Mouse (Mus musculus) hindbrain, postnatal 0 days (tissue): Measurements from ENCODE around the gene Ttll8. TPM values are rescaled to one million over a fixed set of nuclear protein-coding genes. Genes with fewer than 3 reads are reported as not detected.

Experiments used
- ATAC-seq: fragments of 200-750 bp; cut with Nextera tagmentation; 2 replicates; pipeline ENCODE4 v1.8.0; 2017; ENCODE audit warnings: mild to moderate bottlenecking, moderate TSS enrichment, moderate library complexity
- DNase-seq: peaks from one replicate; pipeline ENCODE4 v3.0.0-alpha.2; 2015; ENCODE audit warnings: low spot score
- H3K27ac ChIP-seq: fragments of 300-500 bp; sonication (generic); 2 replicates; pipeline ENCODE4 v1.5.1; 2014; ENCODE audit warnings: mild to moderate bottlenecking
- H3K27me3 ChIP-seq: fragments of 300-500 bp; sonication (generic); 2 replicates; pipeline ENCODE4 v1.6.1; 2014; ENCODE audit warnings: low read length, mixed read lengths; ENCODE audit not compliant: insufficient read depth
- H3K36me3 ChIP-seq: fragments of 300-500 bp; sonication (generic); 2 replicates; pipeline ENCODE4 v1.6.1; 2014; ENCODE audit warnings: low read length, mixed read lengths; ENCODE audit not compliant: insufficient read depth
- H3K4me1 ChIP-seq: fragments of 300-500 bp; sonication (generic); 2 replicates; pipeline ENCODE4 v1.6.1; 2014; ENCODE audit warnings: antibody characterized with exemption, low read length, mixed read lengths; ENCODE audit not compliant: insufficient read depth
- H3K4me2 ChIP-seq: fragments of 300-500 bp; sonication (generic); 2 replicates; pipeline ENCODE4 v1.6.1; 2014; ENCODE audit warnings: low read depth, mild to moderate bottlenecking, low read length, moderate library complexity, mixed read lengths
- H3K4me3 ChIP-seq: fragments of 300-500 bp; sonication (generic); 2 replicates; pipeline ENCODE4 v1.5.1; 2014; ENCODE audit warnings: low read length
- H3K9ac ChIP-seq: fragments of 300-500 bp; sonication (generic); replicated peaks from 2 replicates; pipeline ENCODE4 v1.6.1; 2014; ENCODE audit warnings: mild to moderate bottlenecking, low read length, moderate library complexity, mixed read lengths
- H3K9me3 ChIP-seq: fragments of 300-500 bp; sonication (generic); 2 replicates; pipeline ENCODE4 v1.6.1; 2016; ENCODE audit warnings: low read length, mixed read lengths
- CTCF ChIP-seq: IDR thresholded peaks from 2 replicates; pipeline ENCODE4 v1.5.1; 2016; ENCODE audit warnings: antibody characterized with exemption, control low read depth, low read depth
- WGBS: fragments of 180-500 bp; shearing (Covaris S2); extraction: QIAGEN DNeasy Blood & Tissue Kit; methylation state at CpG from one replicate; pipeline ENCODE4 v1.1.7; 2014; 5-methylcytosine and 5-hydroxymethylcytosine counted together
- polyA plus RNA-seq: library from polyadenylated mRNA; unstranded; fragments of >200 nt; fragmentation: Nextera tagmentation; extraction: Ambion mirVana; gene quantifications from 2 replicates; pipeline ENCODE4 v1.2.1, GENCODE M21; 2015
- total RNA-seq: library from RNA; depleted of rRNA; stranded (reverse); fragments of >200 nt; gene quantifications from 2 replicates; pipeline ENCODE4 v1.2.3, GENCODE M21; 2014

Ttll8 gene
- total and polyA plus RNA-seq, 2 experiments from 2014 or later = 0.14 to 0.16 TPM

DNA sequence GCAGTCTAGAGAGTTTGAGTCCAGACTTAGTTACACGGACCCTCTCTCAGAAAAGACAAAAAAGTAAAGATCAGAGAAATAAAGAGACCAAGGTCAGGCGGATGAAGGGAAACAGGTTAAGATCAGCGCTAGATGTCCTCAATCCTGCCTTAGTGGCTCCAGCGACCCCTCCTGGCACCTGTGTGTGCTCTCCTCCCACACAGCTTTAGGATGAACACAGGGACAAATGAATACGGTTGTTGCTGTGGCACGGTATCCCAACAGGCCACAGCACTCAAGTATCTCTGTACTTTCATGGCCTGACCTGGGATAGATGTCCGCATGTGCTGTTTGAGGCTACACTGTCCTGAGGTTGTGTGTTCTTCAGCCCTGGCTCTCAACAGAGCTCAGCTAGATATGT, 59.1 kb downstream of the Ttll8 start:
- no peak; the same call in 1 of the 2 replicates for TF ChIP-seq CTCF
- 69% methylated on average over 7 of the region's 7 CpGs for WGBS
- H3K4me1 ChIP-seq = peaks cover 5% of the 10 kb centered on the region; the same call in 1 of the 2 replicates
- H3K9me3 ChIP-seq = no peaks in the 10 kb centered on the region
- H3K36me3 ChIP-seq = no peaks in the 10 kb centered on the region
- H3K27ac ChIP-seq = no peak overlapping the region
- no peak overlapping the region for H3K4me2 ChIP-seq
- H3K4me3 ChIP-seq = no peak overlapping the region
- no peak for DNase-seq
- ATAC-seq = no peak
- H3K9ac ChIP-seq = no peak overlapping the region
- H3K27me3 ChIP-seq = no peaks in the 10 kb centered on the region

DNA sequence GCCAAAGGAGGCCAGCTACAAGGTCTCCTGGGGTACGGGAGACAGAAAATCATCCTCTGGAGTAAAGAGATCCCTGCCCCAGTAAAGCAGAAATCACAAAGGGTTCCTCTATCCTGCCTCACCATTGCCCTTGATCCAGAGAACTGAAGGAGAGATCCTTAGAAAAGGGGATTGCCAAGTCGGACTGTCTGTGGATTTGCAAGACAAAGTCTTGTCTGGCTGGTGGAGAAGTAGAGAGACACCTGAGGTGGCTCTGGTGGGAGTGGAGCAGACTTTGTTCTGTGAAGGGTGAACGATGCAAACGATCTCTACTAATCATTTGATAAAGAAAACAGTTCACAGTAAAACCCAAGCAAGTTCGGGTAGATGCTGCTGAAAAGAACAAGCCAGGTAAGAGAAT, 61.3 kb downstream of the Ttll8 start:
- no peak for ATAC-seq

DNA sequence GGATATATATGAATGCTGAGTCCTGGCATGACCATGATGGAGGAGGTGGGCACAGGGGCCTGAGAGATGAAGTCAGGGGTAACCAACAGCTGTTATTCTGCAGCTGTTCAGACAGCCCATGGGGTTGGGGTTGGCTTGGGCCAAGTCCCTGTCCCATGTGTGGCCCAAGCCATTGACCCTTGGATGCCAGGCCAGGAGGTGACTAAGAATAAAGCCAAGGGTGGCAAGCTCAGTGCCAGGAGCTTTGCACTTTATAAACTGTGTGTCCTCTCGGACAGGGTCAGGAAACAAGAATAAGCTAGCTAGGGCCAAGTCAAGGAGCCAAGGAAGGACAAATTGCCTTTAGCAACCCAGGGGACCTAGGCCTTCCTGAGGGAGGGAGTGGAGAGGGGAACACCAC, 62.0 kb downstream of the Ttll8 start:
- no peak for TF ChIP-seq CTCF
- Histone ChIP-seq H3K9me3 (no peaks in the 10 kb centered on the region), H3K4me2 (no peak overlapping the region), H3K27me3 (no peaks in the 10 kb centered on the region), H3K4me3 (no peak overlapping the region), H3K4me1 (peaks cover 5% of the 10 kb centered on the region; the same call in 1 of the 2 replicates), H3K27ac (no peak overlapping the region), H3K36me3 (no peaks in the 10 kb centered on the region), H3K9ac (no peak overlapping the region)
- 91% methylated on average over 1 of the region's 1 CpGs for WGBS
- DNase-seq (no peak), ATAC-seq (no peak)

More for the DNA sequence above, 61.3 kb downstream of the Ttll8 start:
- no peak overlapping the region for H3K9ac ChIP-seq
- H3K4me2 ChIP-seq = no peak overlapping the region
- no peak overlapping the region for H3K4me3 ChIP-seq
- WGBS = 84% methylated on average over 5 of the region's 5 CpGs
- H3K36me3 ChIP-seq = no peaks in the 10 kb centered on the region
- no peaks in the 10 kb centered on the region for H3K27me3 ChIP-seq
- no peak overlapping the region for H3K27ac ChIP-seq
- H3K9me3 ChIP-seq = no peaks in the 10 kb centered on the region
- H3K4me1 ChIP-seq = peaks cover 5% of the 10 kb centered on the region; the same call in 1 of the 2 replicates
- no peak for DNase-seq
- TF ChIP-seq CTCF = no peak

DNA sequence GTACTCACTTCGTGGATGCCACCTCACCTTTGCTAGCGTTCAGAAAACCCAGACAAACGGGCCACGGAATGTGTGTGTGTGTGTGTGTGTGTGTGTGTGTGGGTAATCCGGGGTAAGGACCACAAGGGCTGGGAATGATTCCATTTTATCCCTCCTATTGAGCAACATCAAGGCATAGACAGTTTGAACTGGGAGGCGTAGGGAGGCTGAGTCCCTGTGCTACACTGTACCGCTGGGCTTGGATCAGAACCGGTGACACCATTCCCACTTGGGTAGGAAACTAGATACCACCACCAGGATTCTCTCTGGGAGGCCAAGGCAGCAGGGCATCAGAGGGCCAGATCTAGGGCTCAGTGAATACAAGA, 62.6 kb downstream of the Ttll8 start:
- H3K4me3 ChIP-seq = no peak overlapping the region
- DNase-seq (no peak), ATAC-seq (no peak)
- TF ChIP-seq CTCF = no peak
- H3K4me2 ChIP-seq = peak overlapping the region; percentile 87; the same call in 1 of the 2 replicates
- WGBS = 67% methylated on average over 8 of the region's 8 CpGs
- H3K27me3 ChIP-seq = no peaks in the 10 kb centered on the region
- H3K9ac ChIP-seq = no peak overlapping the region
- H3K9me3 ChIP-seq = no peaks in the 10 kb centered on the region
- H3K27ac ChIP-seq = no peak overlapping the region
- H3K4me1 ChIP-seq = peaks cover 5% of the 10 kb centered on the region; the same call in 1 of the 2 replicates
- H3K36me3 ChIP-seq = no peaks in the 10 kb centered on the region

DNA sequence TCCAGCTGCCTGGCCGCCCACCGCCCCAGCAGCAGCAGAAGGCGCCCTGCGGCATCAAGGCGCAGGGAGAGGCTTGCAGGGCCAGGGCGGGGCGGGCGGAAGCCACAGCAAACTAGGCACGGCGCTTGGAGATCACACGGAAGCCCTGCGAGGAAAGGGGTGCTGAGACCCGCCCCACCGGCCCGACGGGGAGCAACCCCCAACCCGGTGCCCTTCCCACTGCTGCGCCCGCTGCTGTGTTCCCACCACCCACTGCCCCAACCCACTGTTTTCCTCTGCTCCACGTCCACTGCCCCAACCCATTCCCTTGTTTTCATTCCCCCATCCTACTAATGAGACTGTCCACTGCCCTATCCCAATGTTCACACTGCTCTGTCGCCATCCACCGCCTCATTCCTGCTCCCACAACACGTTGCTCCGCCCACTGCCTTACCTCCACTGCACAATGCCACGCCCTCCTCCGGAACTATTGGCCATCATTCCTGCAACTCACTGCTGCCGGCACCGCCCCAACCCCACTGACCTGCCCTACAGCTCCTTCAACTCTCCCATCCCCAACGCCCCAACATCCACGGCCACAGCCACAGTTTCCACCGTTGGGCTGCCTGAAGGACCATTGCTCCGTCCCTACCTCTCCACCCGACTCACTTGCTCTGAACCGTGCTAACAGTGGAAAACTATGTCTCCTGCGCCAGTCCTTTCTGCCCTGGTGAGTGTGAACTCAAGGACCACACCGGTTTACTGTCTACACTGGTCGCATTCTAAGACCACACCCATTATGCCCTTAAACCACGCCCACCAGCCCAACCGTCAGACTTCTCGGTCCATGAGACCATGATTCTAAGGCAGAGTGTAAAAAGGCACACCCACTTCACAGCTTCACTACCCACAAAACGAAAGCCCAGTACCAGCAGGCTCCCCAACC, 63.2 kb downstream of the Ttll8 start:
- peak overlapping the region; percentile 64 for H3K27ac ChIP-seq
- DNase-seq (peak; percentile 91), ATAC-seq (peak; percentile 94)
- H3K9ac ChIP-seq = peak overlapping the region; percentile 68
- H3K4me1 ChIP-seq = peaks cover 5% of the 10 kb centered on the region; the same call in 1 of the 2 replicates
- WGBS = 1% methylated on average over 38 of the region's 41 CpGs
- TF ChIP-seq CTCF = 0 out of 2 replicates have a peak, but pooled peaks have one; percentile 19
- no peaks in the 10 kb centered on the region for H3K27me3 ChIP-seq
- no peaks in the 10 kb centered on the region for H3K36me3 ChIP-seq
- no peaks in the 10 kb centered on the region for H3K9me3 ChIP-seq
- H3K4me2 ChIP-seq = peak overlapping the region; percentile 87
- H3K4me3 ChIP-seq = peak overlapping the region; percentile 46

DNA sequence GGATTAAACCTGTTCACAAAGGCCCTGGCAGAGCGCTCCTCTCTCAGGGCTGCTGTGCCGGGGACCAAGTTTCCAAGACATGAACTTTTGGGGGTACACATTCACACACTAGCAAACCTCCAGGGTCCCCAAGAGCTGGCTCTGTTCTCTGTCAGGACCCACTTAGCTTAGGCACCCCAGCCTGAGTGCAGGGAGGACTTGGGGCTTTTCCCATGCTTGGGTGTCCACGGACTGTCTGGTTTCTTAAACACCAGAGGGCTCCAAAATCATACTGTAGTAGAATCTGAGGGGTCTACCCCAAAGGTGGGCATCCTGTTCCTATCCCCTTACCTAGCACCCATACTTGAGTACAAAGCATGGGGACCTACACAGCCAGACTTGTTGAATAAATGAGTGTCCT, 64.2 kb downstream of the Ttll8 start:
- DNase-seq = peak; percentile 47
- Histone ChIP-seq H3K27ac (peak overlapping the region; percentile 64; the same call in 1 of the 2 replicates), H3K4me3 (peak overlapping the region; percentile 46), H3K27me3 (no peaks in the 10 kb centered on the region), H3K9me3 (no peaks in the 10 kb centered on the region), H3K36me3 (no peaks in the 10 kb centered on the region), H3K4me2 (peak overlapping the region; percentile 87), H3K4me1 (peaks cover 5% of the 10 kb centered on the region; the same call in 1 of the 2 replicates), H3K9ac (peak overlapping the region; percentile 68)
- ATAC-seq = no peak
- WGBS = 80% methylated on average over 3 of the region's 3 CpGs
- peak; percentile 17; the same call in 1 of the 2 replicates for TF ChIP-seq CTCF
